Mouse (Mus musculus) bone marrow, adult 2 months (tissue): ENCODE results near the gene Rasa2.

Experiments used
- CTCF ChIP-seq: fragments of 200-500 bp; IDR thresholded peaks from 2 replicates; pipeline ENCODE4 v1.5.1; 2011; ENCODE audit warnings: low read length, control low read depth; ENCODE audit not compliant: control insufficient read depth, insufficient read depth
- POLR2A ChIP-seq: fragments of 200-500 bp; IDR thresholded peaks from 2 replicates; pipeline ENCODE4 v1.6.1; 2011; ENCODE audit warnings: low read depth, mild to moderate bottlenecking, control low read depth, low read length, borderline replicate concordance; ENCODE audit not compliant: control insufficient read depth

GRCm38 (mm10) chr9:96545410-96545809 is 86.0 kb downstream of the Rasa2 start:
- TF ChIP-seq CTCF (no peak), POLR2A (no peak)
